Mouse (Mus musculus): Measurements from ENCODE around the gene Adamts2. TPM values are rescaled to one million over a fixed set of nuclear protein-coding genes. Genes with fewer than 3 reads are reported as not detected.

Gene Adamts2
- polyA plus RNA-seq, 1 experiment = 3.0 TPM

DNA sequence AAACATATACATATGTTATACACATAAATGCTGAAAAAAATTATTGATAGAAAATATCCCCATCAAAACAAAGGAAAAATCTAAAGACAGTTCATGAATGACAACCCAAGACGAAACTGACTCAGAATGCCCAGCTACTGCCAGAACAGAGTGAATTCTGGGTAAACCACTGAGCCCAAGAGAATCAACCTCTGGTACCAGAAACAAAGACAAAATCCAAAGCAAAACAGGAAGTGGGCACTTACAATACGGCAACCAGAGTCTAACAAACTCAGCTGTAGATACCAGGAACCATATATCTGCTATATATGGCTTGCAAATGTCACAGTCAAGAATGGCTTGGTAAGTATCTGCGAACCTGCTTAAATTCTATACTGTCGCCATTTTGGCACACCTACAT is 233.8 kb downstream of the Adamts2 start:
- no peak overlapping the region for H3K4me3 ChIP-seq (replicated peaks; ENCODE audit: control insufficient read depth, low read depth, low read length)
- WGBS = 42% methylated on average over 4 of the region's 4 CpGs
- no peak overlapping the region for H3K27ac ChIP-seq (ENCODE audit: control insufficient read depth, insufficient read depth, low read depth, low read length, poor library complexity)
- H3K4me1 ChIP-seq (ENCODE audit: control insufficient read depth, insufficient read depth, low read length) = no peaks in the 10 kb centered on the region; the same call in 1 of the 2 replicates
- TF ChIP-seq CTCF (IDR thresholded peaks at IDR 0.05; ENCODE audit: control insufficient read depth, insufficient read depth, low read length) (no peak), POLR2A (IDR thresholded peaks at IDR 0.05; ENCODE audit: borderline replicate concordance, control insufficient read depth, low read depth, low read length) (no peak)

DNA sequence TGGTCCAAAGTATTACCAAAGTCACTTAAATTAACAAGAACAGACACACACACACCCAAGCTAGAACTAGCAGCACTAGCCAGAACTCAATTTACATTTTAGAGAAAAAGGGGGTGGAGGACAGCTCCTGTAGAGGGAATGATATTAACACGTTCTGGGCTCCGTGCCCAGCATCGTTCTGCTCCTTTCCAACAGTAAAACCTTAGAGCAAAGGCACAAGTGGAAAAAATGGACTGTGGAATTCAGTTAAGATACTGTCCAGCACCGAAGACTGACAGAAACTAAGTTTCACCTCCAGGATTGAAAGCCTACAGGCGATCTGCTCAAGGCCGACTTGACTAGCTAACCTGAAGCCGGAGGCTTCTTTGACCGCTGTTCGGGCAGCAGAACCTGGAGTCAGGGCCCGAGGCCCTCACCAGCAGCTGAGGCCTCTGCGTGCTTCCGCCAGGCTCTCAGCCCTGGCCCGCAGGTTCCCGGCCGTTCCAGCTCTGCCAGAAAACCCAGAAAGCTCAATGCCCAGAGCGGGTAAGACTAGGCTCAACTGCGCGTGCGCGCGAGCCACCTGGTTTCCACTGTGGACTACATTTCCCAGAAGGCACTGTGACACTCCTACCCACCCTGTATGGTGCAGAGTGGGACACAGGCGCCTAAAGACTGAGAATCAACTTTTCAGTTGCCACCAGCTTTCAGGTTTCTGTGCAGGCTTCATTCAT is 239.3 kb downstream of the Adamts2 start, which contains the start of gene Zfp879:
TSS of gene Zfp879 (minus strand) at position 530 of the 713 bp plus-strand sequence.
- WGBS = 22% methylated on average over 22 of the region's 22 CpGs
- H3K27ac ChIP-seq (ENCODE audit: control insufficient read depth, insufficient read depth, low read depth, low read length, poor library complexity) = no peak within 1 kb of the TSS; the same call in 1 of the 2 replicates
- no peak for TF ChIP-seq CTCF (IDR thresholded peaks at IDR 0.05; ENCODE audit: control insufficient read depth, insufficient read depth, low read length)
- 0 out of 2 replicates have a peak, but pooled peaks have one; percentile 18 for TF ChIP-seq POLR2A (IDR thresholded peaks at IDR 0.05; ENCODE audit: borderline replicate concordance, control insufficient read depth, low read depth, low read length)
- no peaks in the 10 kb centered on the region for H3K4me1 ChIP-seq (ENCODE audit: control insufficient read depth, insufficient read depth, low read length)
- H3K4me3 ChIP-seq (replicated peaks; ENCODE audit: control insufficient read depth, low read depth, low read length) = peak within 1 kb of the TSS; percentile 24

DNA sequence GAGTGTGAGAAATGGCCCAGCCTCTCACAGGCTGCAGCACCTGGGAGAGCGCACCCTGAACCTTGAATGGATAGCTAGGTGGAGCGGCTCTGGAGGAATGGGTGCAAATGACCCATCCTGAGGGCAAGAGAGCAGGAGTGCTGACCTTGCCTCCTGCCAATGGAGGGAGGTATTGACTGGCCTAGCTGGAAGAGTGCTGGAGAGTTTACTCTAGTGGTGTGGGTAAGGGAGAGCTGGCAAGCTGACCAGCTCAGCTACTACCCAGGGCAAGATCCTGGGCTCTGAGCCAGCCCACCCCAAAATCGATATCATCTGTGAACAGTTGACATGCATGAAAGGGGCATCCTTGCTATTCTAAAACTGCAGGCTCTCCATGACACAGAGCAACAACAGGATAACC is 244.1 kb downstream of the Adamts2 start:
- H3K4me1 ChIP-seq (ENCODE audit: control insufficient read depth, insufficient read depth, low read length) = no peaks in the 10 kb centered on the region
- no peak overlapping the region for H3K27ac ChIP-seq (ENCODE audit: control insufficient read depth, insufficient read depth, low read depth, low read length, poor library complexity)
- WGBS = 88% methylated on average over 3 of the region's 3 CpGs
- no peak overlapping the region for H3K4me3 ChIP-seq (replicated peaks; ENCODE audit: control insufficient read depth, low read depth, low read length)
- TF ChIP-seq POLR2A (IDR thresholded peaks at IDR 0.05; ENCODE audit: borderline replicate concordance, control insufficient read depth, low read depth, low read length) = no peak
- TF ChIP-seq CTCF (IDR thresholded peaks at IDR 0.05; ENCODE audit: control insufficient read depth, insufficient read depth, low read length) = no peak

DNA sequence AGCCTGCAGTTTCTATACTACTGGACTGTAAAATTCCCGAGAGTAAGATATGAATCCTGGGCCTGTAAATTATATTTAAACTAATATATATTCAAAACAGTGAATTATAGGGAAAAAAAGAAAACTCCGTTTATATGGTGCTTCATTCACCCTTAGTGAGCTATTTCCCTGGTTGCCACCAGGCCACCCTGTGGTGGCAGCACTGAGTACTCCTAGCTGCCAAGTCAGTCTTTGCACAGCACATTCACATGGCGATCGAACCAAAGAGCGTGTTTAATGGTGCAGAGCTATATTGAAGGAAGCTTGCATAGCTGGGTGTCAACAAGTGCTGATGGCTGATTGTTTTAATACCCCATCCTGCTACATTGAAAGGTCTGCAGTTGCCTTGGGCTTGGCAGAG is 245.2 kb downstream of the Adamts2 start:
- Histone ChIP-seq H3K4me3 (replicated peaks; ENCODE audit: control insufficient read depth, low read depth, low read length) (no peak overlapping the region), H3K27ac (ENCODE audit: control insufficient read depth, insufficient read depth, low read depth, low read length, poor library complexity) (no peak overlapping the region), H3K4me1 (ENCODE audit: control insufficient read depth, insufficient read depth, low read length) (no peaks in the 10 kb centered on the region)
- peak; percentile 26; the same call in 1 of the 2 replicates for TF ChIP-seq CTCF (IDR thresholded peaks at IDR 0.05; ENCODE audit: control insufficient read depth, insufficient read depth, low read length)
- no peak for TF ChIP-seq POLR2A (IDR thresholded peaks at IDR 0.05; ENCODE audit: borderline replicate concordance, control insufficient read depth, low read depth, low read length)
- WGBS = 75% methylated on average over 5 of the region's 5 CpGs

DNA sequence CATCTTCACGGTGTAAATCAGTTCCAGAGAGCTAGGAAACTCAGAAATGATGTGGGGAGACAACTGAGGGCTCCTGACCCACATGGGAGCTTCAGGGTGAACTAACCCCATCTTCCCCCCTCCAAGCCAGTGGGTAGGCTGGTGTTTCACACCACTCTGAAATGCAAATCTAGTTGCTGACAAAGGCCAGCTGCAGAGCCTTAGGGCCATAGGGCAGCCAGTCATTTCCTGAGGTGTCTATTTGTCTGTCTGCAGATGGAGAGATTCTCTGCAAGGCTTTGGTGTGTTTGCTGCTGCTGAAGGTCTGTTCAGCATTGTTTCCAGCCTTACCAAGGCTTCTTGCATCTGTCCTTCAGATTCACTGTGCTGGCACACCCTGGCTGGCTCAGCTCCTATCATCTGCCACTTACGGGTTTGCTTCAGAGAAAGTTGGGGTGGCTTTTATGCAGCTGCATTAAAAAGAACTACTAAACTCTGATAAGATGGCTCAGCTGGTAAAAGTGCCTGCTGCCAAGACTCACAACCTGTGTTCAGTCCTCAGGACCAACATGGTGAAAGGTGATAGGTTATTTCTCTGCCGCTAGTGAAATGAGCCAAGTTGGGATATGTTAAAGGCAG is 246.7 kb downstream of the Adamts2 start:
- no peak for TF ChIP-seq CTCF (IDR thresholded peaks at IDR 0.05; ENCODE audit: control insufficient read depth, insufficient read depth, low read length)
- no peak for TF ChIP-seq POLR2A (IDR thresholded peaks at IDR 0.05; ENCODE audit: borderline replicate concordance, control insufficient read depth, low read depth, low read length)
- H3K4me3 ChIP-seq (replicated peaks; ENCODE audit: control insufficient read depth, low read depth, low read length) = no peak overlapping the region
- WGBS = 36% methylated on average over 3 of the region's 3 CpGs
- H3K27ac ChIP-seq (ENCODE audit: control insufficient read depth, insufficient read depth, low read depth, low read length, poor library complexity) = no peak overlapping the region
- H3K4me1 ChIP-seq (ENCODE audit: control insufficient read depth, insufficient read depth, low read length) = no peaks in the 10 kb centered on the region

DNA sequence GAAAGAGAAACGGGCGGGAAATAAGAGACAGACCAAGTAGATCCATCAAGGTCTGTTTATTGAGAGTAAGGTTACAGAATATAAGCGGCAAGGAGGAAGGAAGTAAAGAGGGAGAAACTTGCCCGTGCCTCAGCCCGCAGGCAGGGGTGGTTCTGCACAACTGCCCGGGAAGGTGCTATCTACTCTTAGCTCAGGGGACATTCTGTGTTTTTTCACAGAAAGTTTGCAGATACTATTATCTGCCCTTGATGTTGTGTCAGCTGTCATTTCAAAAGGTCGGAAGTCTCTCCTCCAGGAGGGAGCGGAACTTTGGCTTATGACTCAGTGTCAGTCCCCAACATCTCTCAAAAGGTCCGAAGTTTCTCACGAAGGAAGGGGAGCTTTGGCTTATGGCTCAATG is 247.4 kb downstream of the Adamts2 start:
- H3K4me3 ChIP-seq (replicated peaks; ENCODE audit: control insufficient read depth, low read depth, low read length) = no peak overlapping the region
- no peak overlapping the region for H3K27ac ChIP-seq (ENCODE audit: control insufficient read depth, insufficient read depth, low read depth, low read length, poor library complexity)
- 1% methylated on average over 10 of the region's 10 CpGs for WGBS
- TF ChIP-seq CTCF (IDR thresholded peaks at IDR 0.05; ENCODE audit: control insufficient read depth, insufficient read depth, low read length) = no peak
- TF ChIP-seq POLR2A (IDR thresholded peaks at IDR 0.05; ENCODE audit: borderline replicate concordance, control insufficient read depth, low read depth, low read length) = no peak
- H3K4me1 ChIP-seq (ENCODE audit: control insufficient read depth, insufficient read depth, low read length) = no peaks in the 10 kb centered on the region

DNA sequence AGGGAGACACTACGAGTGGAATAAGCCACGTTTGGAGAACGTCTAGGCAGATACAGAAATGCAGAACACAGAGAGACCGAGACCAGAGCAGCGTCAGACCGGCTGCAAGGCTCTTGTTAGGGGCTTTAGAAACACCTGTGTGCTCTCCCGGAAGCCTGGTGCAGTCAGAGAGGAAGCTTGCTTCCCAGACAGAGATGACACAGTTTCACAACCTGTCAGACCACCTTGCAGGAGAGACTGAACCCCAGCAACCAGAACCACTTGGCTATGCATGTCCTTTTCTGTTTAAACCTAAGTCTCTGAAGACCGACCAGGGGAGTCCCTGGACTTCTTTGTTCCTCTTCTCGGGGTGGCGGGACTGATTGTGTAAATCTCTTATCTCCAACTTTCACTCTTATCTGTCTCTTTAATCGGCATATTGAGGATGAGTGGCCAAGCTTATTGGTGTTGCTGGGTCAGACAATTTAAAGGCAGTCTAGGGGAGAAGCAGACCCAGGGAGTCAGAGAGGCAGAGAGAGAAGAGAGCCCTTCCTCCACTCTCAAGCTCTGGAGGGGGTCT is 248.4 kb downstream of the Adamts2 start, which contains the start of gene Grm6:
TSS of gene Grm6 (plus strand) at position 509 of the 559 bp plus-strand sequence.
- H3K4me1 ChIP-seq (ENCODE audit: control insufficient read depth, insufficient read depth, low read length) = no peaks in the 10 kb centered on the region
- H3K4me3 ChIP-seq (replicated peaks; ENCODE audit: control insufficient read depth, low read depth, low read length) = peak within 1 kb of the TSS; percentile 24
- WGBS = 2% methylated on average over 11 of the region's 11 CpGs
- H3K27ac ChIP-seq (ENCODE audit: control insufficient read depth, insufficient read depth, low read depth, low read length, poor library complexity) = no peak within 1 kb of the TSS
- TF ChIP-seq POLR2A (IDR thresholded peaks at IDR 0.05; ENCODE audit: borderline replicate concordance, control insufficient read depth, low read depth, low read length) (no peak), CTCF (IDR thresholded peaks at IDR 0.05; ENCODE audit: control insufficient read depth, insufficient read depth, low read length) (no peak)

DNA sequence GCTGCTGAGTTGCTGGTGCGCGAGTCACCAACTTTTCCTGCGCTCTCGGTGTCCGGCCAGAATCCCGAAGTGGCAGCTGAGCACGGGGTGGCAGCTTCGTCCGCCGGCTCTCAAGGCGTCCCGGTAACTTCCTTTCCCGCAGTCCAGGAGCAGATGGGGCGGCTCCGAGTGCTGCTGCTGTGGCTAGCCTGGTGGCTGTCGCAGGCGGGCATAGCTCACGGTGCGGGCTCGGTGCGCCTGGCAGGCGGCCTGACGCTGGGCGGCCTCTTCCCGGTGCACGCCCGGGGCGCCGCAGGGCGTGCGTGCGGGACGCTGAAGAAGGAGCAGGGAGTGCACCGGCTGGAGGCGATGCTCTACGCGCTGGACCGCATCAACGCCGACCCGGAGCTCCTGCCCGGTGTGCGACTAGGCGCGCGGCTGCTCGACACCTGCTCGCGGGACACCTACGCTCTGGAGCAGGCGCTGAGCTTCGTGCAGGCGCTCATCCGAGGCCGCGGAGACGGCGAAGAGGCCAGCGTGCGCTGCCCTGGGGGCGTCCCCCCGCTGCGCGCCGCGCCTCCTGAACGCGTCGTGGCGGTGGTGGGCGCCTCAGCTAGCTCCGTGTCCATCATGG is 249.2 kb downstream of the Adamts2 start:
- WGBS = 1% methylated on average over 72 of the region's 72 CpGs

More for the DNA sequence above, 249.2 kb downstream of the Adamts2 start:
- no peaks in the 10 kb centered on the region for H3K4me1 ChIP-seq (ENCODE audit: control insufficient read depth, insufficient read depth, low read length)
- no peak for TF ChIP-seq CTCF (IDR thresholded peaks at IDR 0.05; ENCODE audit: control insufficient read depth, insufficient read depth, low read length)
- no peak for TF ChIP-seq POLR2A (IDR thresholded peaks at IDR 0.05; ENCODE audit: borderline replicate concordance, control insufficient read depth, low read depth, low read length)
- H3K4me3 ChIP-seq (replicated peaks; ENCODE audit: control insufficient read depth, low read depth, low read length) = no peak overlapping the region
- H3K27ac ChIP-seq (ENCODE audit: control insufficient read depth, insufficient read depth, low read depth, low read length, poor library complexity) = no peak overlapping the region

Other genes with a start within 250 kb of the Adamts2 start
- gene Cby3, start 247.6 kb upstream of the Adamts2 start, polyA plus RNA-seq (2011; ENCODE audit: insufficient read depth, insufficient read length, low replicate concordance, missing spikeins) = not detected in 2 replicates
- gene Hnrnph1, start 225.1 kb upstream of the Adamts2 start, polyA plus RNA-seq (2011; ENCODE audit: insufficient read depth, insufficient read length, low replicate concordance, missing spikeins) = 245 and 271 TPM in 2 replicates
- gene Rufy1, start 171.0 kb upstream of the Adamts2 start, polyA plus RNA-seq (2011; ENCODE audit: insufficient read depth, insufficient read length, low replicate concordance, missing spikeins) = 7.7 and 12.5 TPM in 2 replicates
- 0.61 and 0.65 TPM in 2 replicates for gene Zfp354c, start 225.6 kb downstream of the Adamts2 start, polyA plus RNA-seq (2011; ENCODE audit: insufficient read depth, insufficient read length, low replicate concordance, missing spikeins)
- not detected in 2 replicates for gene Zfp879, start 239.5 kb downstream of the Adamts2 start, polyA plus RNA-seq (2011; ENCODE audit: insufficient read depth, insufficient read length, low replicate concordance, missing spikeins)
- gene Grm6, start 248.6 kb downstream of the Adamts2 start, polyA plus RNA-seq (2011; ENCODE audit: insufficient read depth, insufficient read length, low replicate concordance, missing spikeins) = 0.59 TPM in 1 of 2 replicates, not detected in the other

All from bone marrow, adult 2 months (tissue).